Mouse (Mus musculus) embryo, embryonic 11 days (tissue): ENCODE results near the gene Dpy19l1.

Experiments used
- DNase-seq: peaks from one replicate; pipeline ENCODE4 v3.0.0-alpha.2; 2015

The Dpy19l1 gene

GRCm38 (mm10) chr9:24503067-24503857, at the start of gene Dpy19l1:
TSS of gene Dpy19l1 (minus strand) at chr9:24503140.
- DNase-seq, result peak; percentile 96

DNA sequence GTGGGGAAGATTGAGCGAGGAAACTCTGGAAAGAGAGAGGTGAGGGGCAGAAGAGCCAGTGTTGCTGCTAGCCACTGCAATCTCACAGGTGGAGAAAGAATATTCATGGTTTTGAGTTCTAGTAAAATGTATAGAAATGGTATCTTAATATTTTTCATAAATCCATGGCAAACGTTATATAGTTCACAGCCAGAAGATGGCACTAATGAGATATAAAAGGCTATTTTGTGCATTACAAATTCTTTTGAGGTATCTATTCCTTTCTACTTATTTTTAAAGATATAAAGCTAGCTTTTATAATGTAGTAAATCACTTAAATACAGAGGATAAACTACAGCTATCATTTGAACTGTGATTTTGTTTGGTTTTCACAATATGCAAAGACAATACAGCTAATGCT, 35.2 kb upstream of the Dpy19l1 start:
- DNase-seq, result peak; percentile 4

GRCm38 (mm10) chr9:24516575-24517139, 13.7 kb upstream of the Dpy19l1 start:
- DNase-seq, result peak; percentile 73

GRCm38 (mm10) chr9:24514078-24514469, 11.1 kb upstream of the Dpy19l1 start:
- DNase-seq, result no peak

DNA sequence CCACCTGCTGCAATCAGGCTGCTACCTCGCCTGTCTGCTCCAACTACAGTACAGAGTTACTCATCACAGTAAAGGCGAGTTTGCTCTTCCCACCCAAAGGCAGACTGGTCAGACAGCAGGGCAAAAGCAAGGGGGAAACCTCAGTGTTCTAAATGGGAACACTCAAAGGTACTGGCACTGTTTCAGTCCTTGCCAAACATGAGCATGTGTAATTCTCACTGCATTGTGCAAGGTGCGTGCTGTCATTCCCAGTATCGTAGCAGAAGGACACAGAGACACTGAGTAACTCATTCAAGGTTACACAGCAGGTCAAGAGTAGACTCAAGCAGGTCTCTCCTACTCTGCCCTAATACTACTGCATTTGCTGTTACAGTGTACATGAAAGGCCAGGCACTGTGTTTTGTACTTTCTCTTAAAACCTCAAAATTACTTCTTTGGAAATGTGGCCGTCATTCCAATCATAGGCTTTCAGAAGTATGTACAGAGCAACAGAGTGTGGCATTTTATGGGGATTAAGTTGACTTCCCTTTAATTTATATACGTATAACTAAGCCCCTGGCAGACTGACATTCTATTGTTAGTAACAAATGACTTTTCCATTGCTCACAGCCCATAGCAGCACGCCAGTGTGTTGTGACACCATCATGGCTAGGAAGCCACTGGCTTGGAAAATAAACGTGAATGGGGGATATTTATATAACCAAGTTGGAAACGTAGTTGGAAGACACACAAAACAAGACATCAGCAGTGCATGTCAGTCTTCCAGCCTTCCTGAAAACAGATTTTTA, 10.5 kb upstream of the Dpy19l1 start:
- DNase-seq, result no peak

GRCm38 (mm10) chr9:24512121-24512539, 9.2 kb upstream of the Dpy19l1 start:
- DNase-seq, result no peak

DNA sequence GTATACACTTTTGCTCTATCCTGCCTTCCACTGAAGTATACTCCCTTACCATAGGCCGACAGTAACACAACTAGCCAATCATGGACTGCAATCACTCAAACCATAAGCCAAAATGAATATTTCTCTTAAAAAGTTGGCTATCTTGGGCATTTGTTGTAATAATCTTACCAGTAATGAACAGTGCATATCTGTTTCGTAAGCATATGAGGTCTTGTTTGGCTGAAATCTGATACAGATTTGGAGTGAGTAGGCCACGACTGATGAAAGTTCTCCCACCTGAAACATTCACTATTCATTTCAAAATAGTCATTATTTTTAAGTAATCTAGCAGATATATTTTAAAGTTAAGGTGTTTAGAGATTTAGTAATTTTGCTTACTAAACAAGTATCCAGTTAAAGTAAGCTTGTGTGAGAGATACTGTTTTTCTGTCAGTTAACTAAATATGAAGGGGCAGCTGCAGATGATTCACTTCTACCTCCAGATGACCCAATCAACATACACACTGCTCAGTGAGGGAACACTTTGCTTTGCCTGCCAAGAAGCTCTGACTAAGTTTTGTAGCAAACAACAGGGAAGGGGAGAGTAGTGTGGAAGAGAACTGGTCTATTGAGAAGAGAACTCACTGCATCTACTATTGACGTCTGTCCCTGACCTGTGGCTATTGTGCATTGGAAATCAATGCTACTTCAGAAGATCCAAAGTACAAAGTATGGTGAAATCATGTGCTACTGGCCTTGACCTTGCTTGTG, 8.6 kb upstream of the Dpy19l1 start:
- DNase-seq, result no peak

GRCm38 (mm10) chr9:24508880-24509279, 5.9 kb upstream of the Dpy19l1 start:
- no peak for DNase-seq

DNA sequence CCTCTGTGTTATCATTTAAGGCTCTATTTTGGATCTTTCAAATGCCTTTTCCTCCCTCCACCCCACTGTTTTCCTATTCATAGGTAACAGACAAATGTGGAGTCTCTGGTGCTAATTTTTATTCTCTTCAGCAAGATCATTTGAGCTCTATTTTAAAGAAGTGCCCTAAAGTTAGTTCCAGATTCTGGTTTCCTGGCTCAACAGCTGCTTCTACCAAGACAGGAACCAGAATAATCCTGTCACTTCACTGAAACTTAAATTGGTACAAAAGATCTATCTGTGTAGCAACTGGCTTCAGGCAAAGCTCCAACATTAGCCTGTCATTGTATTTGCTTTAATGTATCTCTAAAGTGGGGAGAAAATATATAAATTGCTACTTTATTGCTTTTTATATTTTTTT, 3.6 kb upstream of the Dpy19l1 start:
- no peak for DNase-seq

- no peak for DNase-seq
Observed at GRCm38 (mm10) chr9:24505017-24505763, 2.2 kb upstream of the Dpy19l1 start.

DNA sequence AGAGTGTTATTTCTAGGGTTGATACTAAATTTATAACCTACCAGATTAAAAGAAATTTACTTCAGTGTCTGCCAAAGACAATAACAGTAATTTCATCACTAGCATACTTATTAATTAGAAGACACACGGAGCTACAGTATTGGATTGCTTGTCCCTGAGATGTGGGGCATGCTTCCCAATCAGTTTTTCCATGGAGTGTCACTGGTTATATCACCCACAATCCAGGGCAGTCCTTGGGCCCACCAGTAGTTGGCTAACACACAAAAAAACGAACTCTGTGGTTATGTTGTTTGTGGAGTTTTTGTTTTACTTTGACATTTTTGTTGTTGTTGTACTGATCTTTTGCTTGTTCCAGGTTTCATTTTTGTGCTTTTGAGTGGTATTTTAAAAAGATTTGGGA, 1.4 kb upstream of the Dpy19l1 start:
- no peak for DNase-seq

GRCm38 (mm10) chr9:24503858-24504219, 899 bp upstream of the Dpy19l1 start:
- peak; percentile 34 for DNase-seq

- DNase-seq, result peak; percentile 73
Observed at GRCm38 (mm10) chr9:24502571-24503004, 352 bp downstream of the Dpy19l1 start.

- DNase-seq, result peak; percentile 41
Observed at GRCm38 (mm10) chr9:24501618-24502017, 1.3 kb downstream of the Dpy19l1 start.

DNA sequence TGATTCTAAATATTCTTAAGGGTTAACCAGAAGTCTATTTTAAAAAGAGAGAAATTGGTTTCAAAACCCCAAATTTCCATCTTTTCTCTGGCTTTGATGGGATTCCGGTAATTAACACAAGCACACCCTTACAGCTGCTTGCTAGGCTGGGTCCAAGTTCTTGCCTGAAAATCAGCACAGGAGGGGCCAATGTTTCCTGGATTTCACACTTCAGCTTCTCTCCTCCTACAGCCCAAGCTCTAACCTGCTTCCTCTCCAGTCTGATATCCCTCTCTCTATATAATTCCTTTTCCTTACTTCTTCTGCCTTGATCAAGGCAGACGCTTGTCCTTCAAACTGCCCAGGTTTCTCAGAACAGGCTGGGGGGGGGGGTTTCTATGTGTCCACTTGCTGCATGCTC, 6.7 kb downstream of the Dpy19l1 start:
- no peak for DNase-seq

- DNase-seq, result no peak
Observed at GRCm38 (mm10) chr9:24490516-24490915, 12.4 kb downstream of the Dpy19l1 start.

GRCm38 (mm10) chr9:24488425-24489104, 14.4 kb downstream of the Dpy19l1 start:
- DNase-seq, result no peak

DNA sequence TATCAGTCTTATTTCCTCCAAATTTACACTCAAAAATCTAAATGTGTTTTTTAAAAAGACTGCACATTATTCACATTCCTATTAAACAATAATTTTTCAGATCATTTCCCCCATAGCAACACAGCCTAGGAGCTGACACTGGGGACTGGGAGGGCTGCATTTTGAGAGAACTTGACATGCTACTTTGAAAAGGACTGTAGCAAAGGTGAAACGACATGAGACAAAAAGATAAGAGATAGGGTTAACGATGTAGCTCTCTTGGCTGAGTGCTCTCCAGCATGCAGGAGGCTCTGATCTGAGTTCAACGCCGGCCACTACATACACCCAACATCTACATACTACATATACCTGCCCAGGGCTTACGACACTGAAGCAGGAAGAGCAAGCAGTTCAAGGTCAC, 20.6 kb downstream of the Dpy19l1 start:
- no peak for DNase-seq

- DNase-seq, result no peak
Observed at GRCm38 (mm10) chr9:24477251-24477650, 25.7 kb downstream of the Dpy19l1 start.

- DNase-seq, result no peak
Observed at GRCm38 (mm10) chr9:24473824-24474223, 29.1 kb downstream of the Dpy19l1 start.

- no peak for DNase-seq
Observed at GRCm38 (mm10) chr9:24472514-24472913, 30.4 kb downstream of the Dpy19l1 start.

DNA sequence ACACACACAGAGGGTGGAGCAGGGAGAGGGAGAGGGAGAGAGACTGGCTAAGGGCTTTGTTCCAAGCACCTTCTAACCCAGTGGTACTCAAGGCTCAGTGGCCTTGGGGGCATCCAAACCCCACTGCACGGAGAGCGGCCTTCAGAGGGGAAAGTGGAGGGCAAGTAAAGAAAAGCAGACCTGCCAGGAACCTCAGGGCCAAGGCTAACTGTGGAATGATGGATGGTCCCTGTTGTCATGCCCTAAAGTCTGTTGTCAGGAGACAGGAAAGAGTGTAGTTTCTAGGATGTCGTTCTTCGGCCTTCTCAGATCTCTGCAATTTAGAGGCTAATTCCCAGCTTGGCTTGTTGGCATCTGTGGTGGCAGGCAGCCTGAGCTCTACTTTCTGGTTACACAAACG, 32.8 kb downstream of the Dpy19l1 start:
- no peak for DNase-seq
